Mouse (Mus musculus): ENCODE data around the gene Rab3d. TPM values are rescaled to one million over a fixed set of nuclear protein-coding genes. Genes with fewer than 3 reads are reported as not detected.

The Rab3d gene
- polyA plus RNA-seq, 1 experiment from 2014 or later: 23.0 TPM

DNA sequence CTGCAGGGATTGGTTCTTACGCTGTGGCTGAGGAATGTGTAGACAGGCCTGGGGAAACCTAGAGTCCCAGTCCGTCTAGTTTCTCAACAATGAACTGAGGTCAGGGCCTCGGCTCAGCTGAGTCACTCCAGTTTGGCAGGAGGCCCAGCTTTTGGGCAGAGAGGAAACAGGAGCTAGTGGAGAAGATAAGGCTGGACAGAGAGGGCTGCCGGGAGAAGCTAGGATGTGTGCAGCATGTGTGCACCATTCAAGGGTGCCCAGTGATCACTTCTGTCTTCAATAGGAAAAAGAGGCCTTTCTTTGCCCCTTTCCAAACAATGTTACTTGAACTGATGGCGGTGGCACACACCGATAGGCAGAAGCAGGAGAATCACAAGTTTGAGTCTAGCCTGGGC lies 6.1 kb upstream of the Rab3d start:
- no peak overlapping the region for H3K27ac ChIP-seq (replicated peaks)
- no peaks in the 10 kb centered on the region for H3K27me3 ChIP-seq
- no peak overlapping the region for H3K4me2 ChIP-seq
- WGBS: 71% methylated on average over 6 of the region's 6 CpGs
- peaks cover 23% of the 10 kb centered on the region for H3K4me1 ChIP-seq (replicated peaks)
- no peak overlapping the region for H3K9ac ChIP-seq
- ATAC-seq (ENCODE audit: low FRiP score, low read depth): no peak
- H3K4me3 ChIP-seq: no peak overlapping the region
- no peaks in the 10 kb centered on the region for H3K9me3 ChIP-seq
- 0 out of 2 replicates have a peak, but pooled peaks cover 4% of the 10 kb centered on the region for H3K36me3 ChIP-seq

DNA sequence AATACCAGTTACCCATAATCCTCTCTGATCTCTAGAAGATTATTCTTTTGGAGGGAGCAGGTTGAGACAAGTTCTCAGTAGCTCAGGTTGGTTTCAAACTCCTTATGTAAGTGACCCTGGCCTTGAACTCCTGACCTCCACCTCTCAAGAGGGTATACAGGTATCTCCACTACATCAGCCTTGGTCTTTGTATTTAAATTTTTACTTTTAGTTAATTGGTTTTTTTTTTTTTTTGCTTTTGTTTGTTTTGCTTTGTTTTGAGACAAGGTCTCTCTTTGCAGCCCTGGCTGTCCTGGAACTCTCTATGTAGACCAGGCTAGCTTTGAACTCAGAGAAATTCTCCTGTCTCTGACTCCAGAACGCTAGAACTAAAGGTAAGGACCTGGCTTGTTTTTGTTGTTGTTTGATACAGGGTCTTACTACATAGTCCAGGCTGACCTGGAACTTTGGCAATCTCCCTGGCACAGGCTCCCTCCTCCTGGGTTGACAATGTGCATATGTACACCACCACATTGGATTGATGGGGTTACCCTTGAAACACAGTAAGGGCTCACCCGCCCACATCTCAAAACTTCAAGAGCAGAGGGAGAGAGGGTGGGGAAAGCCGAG lies 5.6 kb upstream of the Rab3d start:
- Histone ChIP-seq H3K4me3 (no peak overlapping the region), H3K4me1 (replicated peaks) (peaks cover 24% of the 10 kb centered on the region), H3K36me3 (0 out of 2 replicates have a peak, but pooled peaks cover 4% of the 10 kb centered on the region), H3K27ac (replicated peaks) (no peak overlapping the region), H3K9me3 (no peaks in the 10 kb centered on the region), H3K27me3 (no peaks in the 10 kb centered on the region), H3K9ac (no peak overlapping the region), H3K4me2 (no peak overlapping the region)
- 69% methylated on average over 3 of the region's 3 CpGs for WGBS
- no peak for ATAC-seq (ENCODE audit: low FRiP score, low read depth)

GRCm38 (mm10) chr9:21923036-21923435 lies 5.0 kb upstream of the Rab3d start:
- Histone ChIP-seq H3K27ac (replicated peaks) (no peak overlapping the region), H3K27me3 (no peaks in the 10 kb centered on the region), H3K9ac (no peak overlapping the region), H3K9me3 (no peaks in the 10 kb centered on the region), H3K36me3 (0 out of 2 replicates have a peak, but pooled peaks cover 4% of the 10 kb centered on the region), H3K4me1 (replicated peaks) (peaks cover 29% of the 10 kb centered on the region), H3K4me2 (no peak overlapping the region), H3K4me3 (no peak overlapping the region)
- 95% methylated on average over 4 of the region's 4 CpGs for WGBS
- ATAC-seq (ENCODE audit: low FRiP score, low read depth): no peak

GRCm38 (mm10) chr9:21918692-21919384 lies 846 bp upstream of the Rab3d start:
- H3K4me3 ChIP-seq: peak overlapping the region; percentile 83
- H3K36me3 ChIP-seq: peaks cover 6% of the 10 kb centered on the region; the same call in 1 of the 2 replicates
- no peaks in the 10 kb centered on the region for H3K9me3 ChIP-seq
- no peak for ATAC-seq (ENCODE audit: low FRiP score, low read depth)
- peak overlapping the region; percentile 87 for H3K4me2 ChIP-seq
- peak overlapping the region; percentile 79; the same call in 1 of the 2 replicates for H3K27ac ChIP-seq (replicated peaks)
- 0 out of 2 replicates have a peak overlapping the region, but pooled peaks have one; percentile 69 for H3K9ac ChIP-seq
- H3K27me3 ChIP-seq: no peaks in the 10 kb centered on the region
- 27% methylated on average over 5 of the region's 5 CpGs for WGBS
- H3K4me1 ChIP-seq (replicated peaks): peaks cover 15% of the 10 kb centered on the region

DNA sequence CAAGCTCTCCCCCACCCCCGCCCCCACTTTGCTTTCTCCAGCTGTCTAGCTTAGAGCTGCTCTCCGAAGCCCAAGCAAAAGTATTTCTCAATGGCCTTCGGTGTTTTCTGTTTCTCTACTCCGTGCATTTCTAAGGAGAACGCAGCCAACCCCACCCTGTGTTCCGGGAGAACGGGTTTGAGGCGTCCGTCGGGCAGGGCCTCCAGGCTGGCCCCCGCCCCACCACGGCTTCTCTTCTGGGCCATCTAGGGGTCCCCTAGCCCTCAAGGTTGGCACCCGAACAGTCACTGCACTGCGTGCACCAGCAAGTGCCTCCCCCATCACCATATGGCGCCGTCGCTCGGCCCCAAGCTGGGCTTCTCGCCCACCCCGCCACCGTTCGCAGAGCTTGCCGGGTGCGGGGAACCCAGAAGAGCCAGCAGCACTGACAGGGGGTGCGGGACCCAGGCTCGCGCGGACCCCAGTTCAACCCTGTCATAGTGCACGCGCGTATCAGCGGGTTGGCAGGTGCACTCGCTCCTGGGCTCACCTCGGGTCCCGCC lies 428 bp downstream of the Rab3d start:
- H3K9ac ChIP-seq: peak overlapping the region; percentile 69
- peak overlapping the region; percentile 79 for H3K27ac ChIP-seq (replicated peaks)
- peaks cover 12% of the 10 kb centered on the region for H3K36me3 ChIP-seq
- peak; percentile 77; the same call in 1 of the 2 replicates for ATAC-seq (ENCODE audit: low FRiP score, low read depth)
- peak overlapping the region; percentile 83 for H3K4me3 ChIP-seq
- H3K4me2 ChIP-seq: peak overlapping the region; percentile 87
- WGBS: 2% methylated on average over 35 of the region's 35 CpGs
- no peaks in the 10 kb centered on the region for H3K27me3 ChIP-seq
- no peaks in the 10 kb centered on the region for H3K9me3 ChIP-seq
- peaks cover 15% of the 10 kb centered on the region for H3K4me1 ChIP-seq (replicated peaks)

DNA sequence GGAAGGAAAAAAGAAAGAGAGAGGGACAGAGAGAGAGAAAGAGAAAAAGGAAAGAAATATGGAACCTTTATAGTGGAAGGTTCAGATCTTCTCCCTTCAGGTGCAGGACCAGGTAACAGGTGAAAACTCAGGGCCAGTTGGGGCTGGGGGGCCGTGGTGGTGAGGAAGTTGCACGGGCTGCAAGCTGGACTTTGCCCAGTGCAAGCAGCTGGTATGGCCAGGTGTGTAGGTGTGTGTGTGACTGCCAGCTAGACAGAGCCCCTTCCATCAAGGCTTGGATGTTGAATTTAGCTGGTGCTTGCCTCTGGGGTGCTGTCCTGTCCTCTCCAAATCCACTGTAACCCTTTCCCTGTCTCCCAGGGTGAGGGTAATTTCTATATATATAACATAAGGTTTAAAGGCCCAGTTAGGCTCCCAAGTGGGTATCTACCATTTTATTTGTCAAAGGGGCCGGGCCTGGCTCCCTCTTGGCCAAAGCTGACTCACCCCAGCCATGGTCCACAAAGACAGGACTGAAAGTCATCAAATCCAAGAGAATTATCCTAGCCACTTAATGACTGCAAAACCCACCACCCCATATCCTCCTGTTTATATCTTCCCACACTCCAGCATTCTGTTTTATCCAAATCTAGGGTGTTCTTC lies 1.0 kb downstream of the Rab3d start:
- no peaks in the 10 kb centered on the region for H3K27me3 ChIP-seq
- peak overlapping the region; percentile 79 for H3K27ac ChIP-seq (replicated peaks)
- no peaks in the 10 kb centered on the region for H3K9me3 ChIP-seq
- peak overlapping the region; percentile 69 for H3K9ac ChIP-seq
- ATAC-seq (ENCODE audit: low FRiP score, low read depth): no peak
- WGBS: 66% methylated on average over 2 of the region's 3 CpGs
- peaks cover 15% of the 10 kb centered on the region for H3K4me1 ChIP-seq (replicated peaks)
- peak overlapping the region; percentile 83 for H3K4me3 ChIP-seq
- H3K36me3 ChIP-seq: peaks cover 12% of the 10 kb centered on the region
- H3K4me2 ChIP-seq: peak overlapping the region; percentile 87

DNA sequence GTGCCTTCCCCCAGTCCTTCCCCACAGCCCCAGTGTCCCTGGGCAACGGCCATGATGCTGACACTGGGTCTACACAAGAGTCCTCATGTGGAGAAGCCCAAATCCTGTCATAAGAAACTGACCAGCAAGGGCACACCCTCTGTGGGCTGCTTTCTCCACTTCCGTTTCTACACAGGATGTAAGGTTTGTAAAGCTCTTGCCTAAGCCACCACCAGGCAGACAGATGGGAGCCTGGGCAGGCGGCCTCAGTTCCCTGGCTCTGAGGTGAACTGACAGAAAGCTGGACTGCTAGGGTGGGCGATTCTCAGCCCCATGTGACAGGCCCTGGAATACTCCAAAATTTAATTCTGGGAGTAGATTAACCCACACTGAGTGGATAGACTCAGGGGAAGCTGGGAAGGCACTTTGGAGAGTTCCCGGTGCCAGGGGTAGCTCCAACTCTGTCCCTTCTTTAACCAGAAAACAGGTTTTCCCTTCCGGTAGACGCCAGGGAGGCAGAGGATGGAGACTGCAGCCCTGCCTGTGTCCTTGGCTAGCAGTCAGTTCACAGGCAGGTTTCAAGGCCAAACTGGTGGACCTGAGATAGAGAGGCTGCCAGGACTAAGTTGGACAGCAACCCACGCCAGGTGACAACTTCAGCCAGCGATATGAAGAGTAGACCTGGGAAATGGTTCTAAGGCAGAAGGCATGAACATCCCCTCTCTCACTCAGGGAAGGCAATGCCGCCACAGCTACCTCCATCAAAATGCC lies 8.3 kb downstream of the Rab3d start:
- no peak for ATAC-seq (ENCODE audit: low FRiP score, low read depth)
- peaks cover 22% of the 10 kb centered on the region for H3K36me3 ChIP-seq
- no peak overlapping the region for H3K4me3 ChIP-seq
- WGBS: 82% methylated on average over 10 of the region's 10 CpGs
- H3K4me2 ChIP-seq: no peak overlapping the region
- no peaks in the 10 kb centered on the region for H3K4me1 ChIP-seq (replicated peaks)
- no peak overlapping the region for H3K9ac ChIP-seq
- no peak overlapping the region for H3K27ac ChIP-seq (replicated peaks)
- H3K9me3 ChIP-seq: no peaks in the 10 kb centered on the region
- no peaks in the 10 kb centered on the region for H3K27me3 ChIP-seq

GRCm38 (mm10) chr9:21908216-21908615 lies 9.8 kb downstream of the Rab3d start:
- no peak overlapping the region for H3K4me3 ChIP-seq
- WGBS: 86% methylated on average over 11 of the region's 11 CpGs
- no peak overlapping the region for H3K27ac ChIP-seq (replicated peaks)
- no peak overlapping the region for H3K4me2 ChIP-seq
- H3K9me3 ChIP-seq: no peaks in the 10 kb centered on the region
- peaks cover 11% of the 10 kb centered on the region; the same call in 1 of the 2 replicates for H3K36me3 ChIP-seq
- H3K4me1 ChIP-seq (replicated peaks): no peaks in the 10 kb centered on the region
- H3K9ac ChIP-seq: no peak overlapping the region
- no peak for ATAC-seq (ENCODE audit: low FRiP score, low read depth)
- H3K27me3 ChIP-seq: no peaks in the 10 kb centered on the region

- WGBS: 91% methylated on average over 4 of the region's 4 CpGs
- Histone ChIP-seq H3K27ac (replicated peaks) (no peak overlapping the region), H3K36me3 (no peaks in the 10 kb centered on the region), H3K9ac (no peak overlapping the region), H3K27me3 (no peaks in the 10 kb centered on the region), H3K4me3 (no peak overlapping the region), H3K9me3 (no peaks in the 10 kb centered on the region), H3K4me2 (no peak overlapping the region), H3K4me1 (replicated peaks) (peaks cover 5% of the 10 kb centered on the region)
- no peak for ATAC-seq (ENCODE audit: low FRiP score, low read depth)
Measured at GRCm38 (mm10) chr9:21904031-21904430, 14.0 kb downstream of the Rab3d start.

DNA sequence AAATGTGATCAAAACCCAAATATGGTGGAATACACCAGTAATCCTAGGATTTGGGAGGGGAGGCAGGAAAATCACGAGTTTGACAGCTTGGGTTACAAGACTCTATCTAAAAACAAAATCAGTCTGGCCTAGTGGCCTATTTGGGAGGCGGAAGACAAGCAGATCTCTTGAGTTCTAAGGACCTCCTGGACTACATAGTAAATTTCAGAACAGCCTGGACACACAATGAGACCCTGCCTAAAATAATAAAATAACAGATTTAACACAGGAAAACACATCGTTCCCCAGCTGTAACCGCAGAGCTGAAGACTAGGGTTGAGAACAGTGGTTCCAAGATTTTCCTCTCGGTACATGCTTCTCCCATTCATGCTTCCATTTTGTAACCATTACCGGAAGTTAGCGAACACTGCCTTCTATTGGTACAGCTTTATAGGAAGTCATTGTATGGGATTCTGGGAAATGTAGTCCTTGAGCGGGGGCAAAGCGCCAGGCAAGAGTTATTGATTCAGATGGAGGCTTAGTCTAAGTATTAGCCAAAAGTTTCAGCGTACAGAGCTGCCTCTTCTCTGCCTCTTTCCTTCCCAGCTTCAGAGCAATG lies 16.7 kb downstream of the Rab3d start:
- Histone ChIP-seq H3K4me2 (peak overlapping the region; percentile 55), H3K4me3 (peak overlapping the region; percentile 42), H3K4me1 (replicated peaks) (peaks cover 5% of the 10 kb centered on the region), H3K9me3 (no peaks in the 10 kb centered on the region), H3K36me3 (no peaks in the 10 kb centered on the region), H3K27me3 (peaks cover 3% of the 10 kb centered on the region; the same call in 1 of the 2 replicates), H3K9ac (no peak overlapping the region), H3K27ac (replicated peaks) (peak overlapping the region; percentile 58)
- WGBS: 14% methylated on average over 10 of the region's 10 CpGs
- ATAC-seq (ENCODE audit: low FRiP score, low read depth): peak; percentile 90

DNA sequence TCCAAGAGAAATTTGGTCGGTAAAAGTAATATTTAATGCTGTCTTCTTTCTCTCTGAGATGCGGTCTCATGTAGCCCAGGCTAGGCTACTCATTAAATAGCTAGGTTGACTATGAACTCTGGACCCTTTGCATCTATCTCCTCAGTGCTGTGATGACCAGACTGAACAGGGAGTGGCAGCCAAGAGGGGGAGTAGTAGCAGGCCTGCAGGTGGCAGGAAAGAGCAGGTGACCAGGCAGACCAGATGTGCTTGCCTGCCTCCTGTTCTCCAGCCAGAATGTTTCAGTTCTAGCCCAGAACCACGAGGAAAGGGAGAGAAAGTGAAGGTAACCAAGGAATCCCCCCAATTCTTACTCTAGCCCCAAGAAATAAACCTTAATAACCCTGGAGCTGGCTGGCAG lies 28.8 kb downstream of the Rab3d start:
- Histone ChIP-seq H3K4me3 (no peak overlapping the region), H3K9ac (no peak overlapping the region), H3K27ac (replicated peaks) (no peak overlapping the region), H3K27me3 (no peaks in the 10 kb centered on the region), H3K4me2 (no peak overlapping the region), H3K9me3 (no peaks in the 10 kb centered on the region), H3K4me1 (replicated peaks) (no peaks in the 10 kb centered on the region), H3K36me3 (no peaks in the 10 kb centered on the region)
- ATAC-seq (ENCODE audit: low FRiP score, low read depth): no peak
- 66% methylated on average over 3 of the region's 3 CpGs for WGBS

Measured in hindbrain, embryonic 15.5 days (tissue).